Mouse (Mus musculus) liver, postnatal 0 days (tissue): ENCODE data around the gene Sash1. TPM values are rescaled to one million over a fixed set of nuclear protein-coding genes. Genes with fewer than 3 reads are reported as not detected.

Experiments used
- ATAC-seq: fragments of 200-750 bp; cut with Nextera tagmentation; 2 replicates; pipeline ENCODE4 v1.8.0; 2017; ENCODE audit warnings: mild to moderate bottlenecking, moderate library complexity
- DNase-seq: peaks from one replicate; pipeline ENCODE4 v3.0.0-alpha.2; 2016
- H3K27ac ChIP-seq: fragments of 300-500 bp; sonication (generic); 2 replicates; pipeline ENCODE4 v1.5.1; 2014; ENCODE audit warnings: antibody characterized with exemption, moderate library complexity, mild to moderate bottlenecking, low read depth
- H3K27me3 ChIP-seq: fragments of 300-500 bp; sonication (generic); 2 replicates; pipeline ENCODE4 v1.6.1; 2014; ENCODE audit warnings: low read length, control low read depth, mixed read lengths; ENCODE audit not compliant: insufficient read depth
- H3K36me3 ChIP-seq: fragments of 300-500 bp; sonication (generic); replicated peaks from 2 replicates; pipeline ENCODE4 v1.6.1; 2014; ENCODE audit warnings: mild to moderate bottlenecking, control low read depth, low read length, moderate library complexity, mixed read lengths; ENCODE audit not compliant: insufficient read depth
- H3K4me1 ChIP-seq: fragments of 300-500 bp; sonication (generic); 2 replicates; pipeline ENCODE4 v1.6.1; 2014; ENCODE audit warnings: antibody characterized with exemption, mild to moderate bottlenecking, control low read depth; ENCODE audit not compliant: insufficient read depth
- H3K4me2 ChIP-seq: fragments of 300-500 bp; sonication (generic); 2 replicates; pipeline ENCODE4 v1.6.1; 2014; ENCODE audit warnings: low read depth, mild to moderate bottlenecking, low read length, moderate library complexity, mixed read lengths
- H3K4me3 ChIP-seq: fragments of 300-500 bp; sonication (generic); 2 replicates; pipeline ENCODE4 v1.5.1; 2014; ENCODE audit warnings: low read depth, low read length
- H3K9ac ChIP-seq: fragments of 300-500 bp; sonication (generic); replicated peaks from 2 replicates; pipeline ENCODE4 v1.6.1; 2014; ENCODE audit warnings: mild to moderate bottlenecking, moderate library complexity
- H3K9me3 ChIP-seq: fragments of 300-500 bp; sonication (generic); 2 replicates; pipeline ENCODE4 v1.6.1; 2016; ENCODE audit warnings: mild to moderate bottlenecking, control low read depth, low read length, mixed read lengths
- CTCF ChIP-seq: sonication (generic); IDR thresholded peaks from 2 replicates; pipeline ENCODE4 v1.5.1; 2016; ENCODE audit warnings: antibody characterized with exemption, low read depth
- EP300 ChIP-seq: IDR thresholded peaks from 2 replicates; pipeline ENCODE4 v1.6.1; 2016; ENCODE audit warnings: antibody characterized with exemption, low read depth, mild to moderate bottlenecking
- WGBS: fragments of 180-500 bp; shearing (Covaris S2); extraction: QIAGEN DNeasy Blood & Tissue Kit; methylation state at CpG from one replicate; pipeline ENCODE4 v1.1.7; 2014; ENCODE audit not compliant: insufficient replicate concordance; 5-methylcytosine and 5-hydroxymethylcytosine counted together
- polyA plus RNA-seq: library from polyadenylated mRNA; unstranded; fragments of >200 nt; fragmentation: Nextera tagmentation; extraction: Ambion mirVana; gene quantifications from 2 replicates; pipeline ENCODE4 v1.2.1, GENCODE M21; 2015

Gene Sash1
- polyA plus RNA-seq, 1 experiment from 2014 or later = 1.9 TPM

DNA sequence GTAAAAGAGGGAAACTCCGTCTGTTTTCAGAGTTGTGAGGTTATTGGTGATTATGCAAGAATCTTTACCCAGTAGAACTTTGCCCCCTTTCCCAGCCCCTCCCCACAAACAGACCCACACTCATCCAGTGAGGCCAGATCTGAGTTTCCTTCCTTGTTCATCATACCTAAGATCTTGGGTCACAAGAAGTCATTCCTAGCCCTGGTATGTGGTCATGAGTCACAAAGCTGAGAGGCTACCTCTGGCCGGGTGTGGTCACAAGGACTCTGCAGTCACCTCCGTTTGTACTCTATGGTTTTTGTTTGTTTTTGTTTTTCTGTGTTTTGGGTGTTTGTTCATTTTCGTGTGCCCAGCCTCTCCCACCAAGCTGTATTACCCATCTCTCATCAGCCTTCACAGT, 4.6 kb upstream of the Sash1 start:
- no peak for TF ChIP-seq EP300
- Histone ChIP-seq H3K27me3 (no peaks in the 10 kb centered on the region), H3K4me2 (no peak overlapping the region), H3K9ac (no peak overlapping the region), H3K4me1 (no peaks in the 10 kb centered on the region), H3K27ac (no peak overlapping the region), H3K36me3 (no peaks in the 10 kb centered on the region), H3K4me3 (no peak overlapping the region), H3K9me3 (no peaks in the 10 kb centered on the region)
- ATAC-seq (no peak), DNase-seq (no peak)
- 47% methylated on average over 4 of the region's 4 CpGs for WGBS

GRCm38 (mm10) chr10:8889341-8889740, 3.5 kb upstream of the Sash1 start:
- TF ChIP-seq CTCF (no peak), EP300 (no peak)
- no peak for ATAC-seq
- DNase-seq = no peak
- Histone ChIP-seq H3K4me1 (no peaks in the 10 kb centered on the region), H3K9ac (no peak overlapping the region), H3K27ac (no peak overlapping the region), H3K4me3 (no peak overlapping the region), H3K27me3 (no peaks in the 10 kb centered on the region), H3K36me3 (no peaks in the 10 kb centered on the region), H3K9me3 (no peaks in the 10 kb centered on the region), H3K4me2 (no peak overlapping the region)
- WGBS = 71% methylated on average over 4 of the region's 4 CpGs

GRCm38 (mm10) chr10:8886528-8886854, 621 bp upstream of the Sash1 start:
- H3K4me1 ChIP-seq = 0 out of 2 replicates have a peak, but pooled peaks cover 11% of the 10 kb centered on the region
- peak overlapping the region; percentile 95 for H3K27ac ChIP-seq
- WGBS = 2% methylated on average over 14 of the region's 14 CpGs
- peak overlapping the region; percentile 79 for H3K4me2 ChIP-seq
- ATAC-seq (no peak), DNase-seq (no peak)
- H3K9me3 ChIP-seq = no peaks in the 10 kb centered on the region
- TF ChIP-seq CTCF (no peak), EP300 (no peak)
- H3K27me3 ChIP-seq = no peaks in the 10 kb centered on the region
- peak overlapping the region; percentile 75 for H3K4me3 ChIP-seq
- H3K36me3 ChIP-seq = no peaks in the 10 kb centered on the region
- H3K9ac ChIP-seq = peak overlapping the region; percentile 81

- Histone ChIP-seq H3K4me3 (peak overlapping the region; percentile 75), H3K36me3 (no peaks in the 10 kb centered on the region), H3K9me3 (no peaks in the 10 kb centered on the region), H3K27me3 (no peaks in the 10 kb centered on the region), H3K9ac (peak overlapping the region; percentile 81), H3K4me2 (peak overlapping the region; percentile 79), H3K27ac (peak overlapping the region; percentile 95), H3K4me1 (0 out of 2 replicates have a peak, but pooled peaks cover 11% of the 10 kb centered on the region)
- ATAC-seq (no peak), DNase-seq (no peak)
- WGBS = 11% methylated on average over 11 of the region's 11 CpGs
- no peak for TF ChIP-seq EP300
Observed at GRCm38 (mm10) chr10:8885201-8885600, 669 bp downstream of the Sash1 start.

DNA sequence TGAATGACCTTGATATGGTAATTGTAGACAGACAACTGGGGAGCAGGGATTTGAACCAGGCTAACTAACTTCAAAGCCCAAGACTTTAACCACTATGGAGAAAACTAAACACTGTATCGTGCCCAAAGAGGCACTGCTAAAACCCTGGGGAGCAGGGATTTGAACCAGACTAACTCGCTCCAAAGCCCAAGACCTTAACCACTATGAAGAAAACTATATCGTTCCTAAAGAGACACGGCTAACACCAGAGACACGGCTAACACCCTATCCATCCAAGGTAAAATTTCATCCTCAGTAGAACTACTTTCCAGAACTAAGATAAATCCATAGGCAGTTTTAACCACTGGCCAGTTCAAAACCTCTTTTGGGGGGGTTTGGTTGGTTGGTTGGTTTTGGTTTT, 1.3 kb downstream of the Sash1 start:
- Histone ChIP-seq H3K27ac (peak overlapping the region; percentile 95), H3K9ac (no peak overlapping the region), H3K4me1 (0 out of 2 replicates have a peak, but pooled peaks cover 11% of the 10 kb centered on the region), H3K36me3 (no peaks in the 10 kb centered on the region), H3K27me3 (no peaks in the 10 kb centered on the region), H3K4me3 (peak overlapping the region; percentile 75), H3K9me3 (no peaks in the 10 kb centered on the region), H3K4me2 (peak overlapping the region; percentile 79)
- TF ChIP-seq CTCF (no peak), EP300 (no peak)
- 46% methylated on average over 5 of the region's 5 CpGs for WGBS
- DNase-seq (no peak), ATAC-seq (no peak)

- H3K9ac ChIP-seq = no peak overlapping the region
- H3K36me3 ChIP-seq = no peaks in the 10 kb centered on the region
- no peaks in the 10 kb centered on the region for H3K27me3 ChIP-seq
- TF ChIP-seq CTCF (no peak), EP300 (no peak)
- DNase-seq (peak; percentile 32), ATAC-seq (no peak)
- 28% methylated on average over 4 of the region's 4 CpGs for WGBS
- H3K27ac ChIP-seq = peak overlapping the region; percentile 30; the same call in 1 of the 2 replicates
- no peaks in the 10 kb centered on the region for H3K9me3 ChIP-seq
- H3K4me2 ChIP-seq = peak overlapping the region; percentile 79
- 0 out of 2 replicates have a peak, but pooled peaks cover 11% of the 10 kb centered on the region for H3K4me1 ChIP-seq
- peak overlapping the region; percentile 75; the same call in 1 of the 2 replicates for H3K4me3 ChIP-seq
Observed at GRCm38 (mm10) chr10:8883686-8884085, 2.2 kb downstream of the Sash1 start.

DNA sequence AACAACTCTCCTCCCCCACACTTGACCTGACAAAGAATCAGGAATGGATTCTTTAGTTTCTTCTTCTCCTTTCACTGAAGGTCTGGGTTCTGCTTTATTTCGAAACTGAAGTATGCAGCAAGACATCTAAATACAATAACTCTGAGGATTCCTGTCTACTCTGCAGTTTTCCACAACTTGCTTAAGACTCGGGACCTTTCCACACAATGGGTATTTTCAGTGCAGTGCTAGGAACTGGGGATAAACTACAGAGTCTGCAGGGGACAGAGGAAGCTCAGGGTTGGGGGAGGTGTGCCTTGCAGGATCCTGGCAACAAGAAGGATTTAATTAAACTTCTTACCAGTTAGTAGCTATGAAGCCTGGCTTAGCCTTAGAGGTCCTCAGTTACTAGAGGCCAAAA, 4.1 kb downstream of the Sash1 start:
- DNase-seq (no peak), ATAC-seq (no peak)
- H3K9ac ChIP-seq = no peak overlapping the region
- no peak for TF ChIP-seq CTCF
- no peak for TF ChIP-seq EP300
- H3K27me3 ChIP-seq = no peaks in the 10 kb centered on the region
- no peak overlapping the region for H3K27ac ChIP-seq
- no peaks in the 10 kb centered on the region for H3K36me3 ChIP-seq
- 0 out of 2 replicates have a peak, but pooled peaks cover 11% of the 10 kb centered on the region for H3K4me1 ChIP-seq
- H3K4me2 ChIP-seq = no peak overlapping the region
- no peaks in the 10 kb centered on the region for H3K9me3 ChIP-seq
- no peak overlapping the region for H3K4me3 ChIP-seq
- WGBS = 59% methylated on average over 2 of the region's 2 CpGs
